Mouse (Mus musculus) hindlimb bud, embryonic 11.5 days (tissue): Measurements from ENCODE around the gene Bves.
"Not testable (repeated sequence)": the region's sequence is repeated elsewhere in the genome, so short reads cannot be mapped to it uniquely, and the experiment has no call there.

Experiments
- DNase-seq: peaks from one replicate; pipeline ENCODE4 v3.0.0-alpha.2; 2012; ENCODE audit warnings: low read depth, low spot score; ENCODE audit errors: extremely low spot score

Bves gene

DNA sequence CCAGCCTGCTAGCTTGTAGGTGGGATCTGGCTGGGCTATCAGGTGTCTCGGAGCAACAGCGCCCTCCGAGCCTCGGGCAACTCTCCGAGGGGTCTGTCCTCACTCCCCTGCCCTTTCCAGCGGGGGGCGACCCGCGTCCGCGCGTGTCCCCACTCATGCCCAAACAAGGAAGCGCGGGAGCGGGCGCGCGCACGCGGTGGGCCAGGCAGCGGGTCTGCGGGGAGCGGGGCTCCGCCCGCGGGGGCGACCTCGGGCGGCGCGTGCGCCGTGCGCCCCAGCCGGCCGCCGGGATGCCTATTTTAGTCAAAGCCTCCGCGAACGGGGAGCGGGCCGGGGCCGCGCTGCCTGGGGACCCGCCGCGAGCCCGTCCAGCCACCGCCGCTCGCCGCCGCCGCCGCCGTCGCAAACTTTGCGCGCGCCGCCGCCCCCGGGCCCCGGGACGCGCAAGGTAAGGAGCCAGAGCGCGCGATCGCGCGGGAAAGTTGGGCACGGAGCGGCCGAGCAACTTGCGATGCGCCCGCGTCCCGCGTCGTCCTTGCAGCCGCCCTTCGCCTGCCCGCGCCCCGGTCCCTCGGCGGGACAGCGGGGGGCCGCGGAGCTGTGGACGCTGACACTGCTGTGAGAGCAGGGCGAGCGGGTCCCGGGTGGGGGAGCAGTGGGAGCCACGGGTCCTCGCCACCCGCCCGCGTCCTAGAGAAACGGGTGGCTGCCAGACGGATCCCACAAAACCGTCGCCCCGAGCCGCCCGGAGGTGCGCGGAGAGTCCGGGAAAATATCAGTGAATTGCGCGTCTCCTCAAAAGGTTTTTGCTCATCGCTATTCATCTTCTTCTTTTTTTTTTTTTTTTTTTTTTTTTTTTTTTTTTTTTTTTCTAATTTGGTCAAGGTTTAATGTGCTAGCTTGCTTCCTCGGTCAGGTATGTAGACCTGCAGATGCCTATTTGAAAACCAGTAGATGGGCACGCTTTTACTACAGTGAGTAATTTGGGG lies at the start of gene Bves:
TSS of gene Bves (plus strand) at position 339 of the 989 bp plus-strand sequence.
- no peak for DNase-seq

- DNase-seq: no peak
Observed at GRCm38 (mm10) chr10:45288351-45288750, 47.2 kb upstream of the Bves start.

DNA sequence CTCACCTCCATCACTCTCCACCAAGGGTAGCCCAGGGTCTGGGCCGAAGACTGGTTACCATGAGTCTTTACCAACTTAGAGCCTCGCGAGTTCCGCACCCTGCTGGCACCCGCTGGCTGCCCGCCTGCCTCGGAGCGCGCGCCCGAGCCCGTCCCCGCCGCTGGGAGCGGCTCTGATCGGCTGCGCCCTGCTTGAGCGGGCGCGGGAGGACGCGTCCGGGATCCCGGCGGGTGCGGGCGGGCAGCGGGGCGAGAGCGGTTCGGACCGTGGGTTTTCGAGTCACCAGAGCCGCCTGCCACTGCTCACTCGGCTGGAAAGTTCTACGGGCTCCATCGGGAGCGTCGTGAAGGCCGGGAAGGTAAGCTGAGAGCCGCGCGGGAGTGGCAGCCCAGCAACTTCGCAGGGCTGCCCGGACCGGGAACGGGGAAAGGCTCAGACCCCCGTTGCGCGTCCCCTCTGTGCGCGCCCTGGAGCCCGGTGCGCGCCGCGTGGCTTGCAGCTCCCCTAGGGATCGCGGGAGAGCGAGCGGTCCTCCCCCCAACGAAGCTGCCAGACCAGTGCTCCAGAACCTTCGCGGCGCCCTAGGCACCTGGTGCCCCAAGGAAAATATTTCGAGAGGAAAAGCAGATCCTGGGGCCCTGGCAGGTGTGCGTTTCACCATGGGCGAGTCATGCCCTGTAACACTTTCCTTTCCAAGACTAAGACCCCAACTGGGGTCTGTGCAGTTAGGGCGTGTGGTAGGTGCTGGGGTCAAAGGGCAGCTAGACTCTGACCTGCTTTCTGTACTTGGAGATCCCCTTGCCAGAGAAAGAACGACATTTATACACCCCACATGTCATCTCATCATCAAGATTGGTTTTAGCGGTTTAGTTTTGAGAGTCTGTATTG lies 46.1 kb upstream of the Bves start:
- DNase-seq: no peak

- no peak for DNase-seq
Observed at GRCm38 (mm10) chr10:45290618-45291017, 45.0 kb upstream of the Bves start.

- not testable (repeated sequence) for DNase-seq
Observed at GRCm38 (mm10) chr10:45292159-45292558, 43.4 kb upstream of the Bves start.

DNA sequence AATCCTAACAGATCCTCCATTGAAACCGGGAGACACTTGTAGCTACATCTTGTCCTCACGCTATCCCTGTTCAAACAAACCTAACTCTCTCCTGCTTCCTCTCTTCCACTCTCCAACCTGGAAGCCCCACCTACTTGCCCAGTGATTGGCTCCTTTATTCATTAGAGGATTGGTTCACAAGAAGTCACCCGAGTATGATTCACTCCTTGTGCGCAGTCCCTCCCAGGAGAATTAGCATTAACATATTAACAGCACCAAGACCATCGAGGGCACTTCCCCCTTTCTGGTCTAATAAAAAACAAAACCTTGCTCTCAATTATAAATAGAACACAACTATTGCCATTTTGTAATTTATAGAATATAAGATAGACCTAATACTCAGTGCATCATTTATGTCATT lies 40.5 kb upstream of the Bves start:
- DNase-seq: no peak

DNA sequence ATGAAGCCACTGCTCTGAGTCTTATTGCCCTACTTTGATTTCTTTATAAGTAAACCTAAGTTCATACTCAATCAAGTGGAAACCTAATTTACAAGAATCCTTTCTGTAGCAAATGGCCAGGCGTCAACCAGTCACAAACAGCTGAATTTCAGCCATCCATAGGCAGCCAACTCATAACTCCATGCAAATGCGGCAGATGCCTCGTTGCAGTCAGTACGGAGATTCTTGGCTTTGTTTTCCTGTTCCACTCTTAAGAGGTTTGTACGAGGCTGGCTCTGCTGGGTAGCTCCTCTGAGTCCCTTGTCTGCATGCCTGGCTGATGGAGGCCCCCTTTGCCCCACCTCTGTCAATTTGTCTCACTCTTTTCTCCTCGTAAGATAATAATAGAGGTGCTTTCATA lies 37.1 kb upstream of the Bves start:
- no peak for DNase-seq

GRCm38 (mm10) chr10:45299509-45299908 lies 36.1 kb upstream of the Bves start:
- no peak for DNase-seq

GRCm38 (mm10) chr10:45303315-45304036 lies 32.1 kb upstream of the Bves start:
- no peak for DNase-seq

DNA sequence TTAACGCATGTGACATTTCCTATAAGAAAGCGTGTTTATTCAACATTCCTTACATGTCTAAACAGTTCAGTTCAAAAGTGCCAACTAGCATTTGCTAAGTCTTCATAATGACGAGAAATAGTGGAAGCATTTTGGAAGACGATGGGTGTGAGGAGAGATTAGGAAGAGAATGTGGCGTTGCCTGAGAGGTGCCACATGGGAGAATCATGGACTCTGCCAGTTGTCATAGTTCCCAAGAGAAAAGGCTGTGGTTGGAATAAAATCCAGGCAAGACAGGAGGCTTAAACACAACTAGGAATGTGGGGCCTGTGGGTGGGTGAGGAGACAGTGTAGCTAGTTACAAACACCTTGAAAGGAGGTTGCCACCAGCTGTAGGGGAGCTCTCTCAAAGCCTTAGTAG lies 30.4 kb upstream of the Bves start:
- DNase-seq: no peak

DNA sequence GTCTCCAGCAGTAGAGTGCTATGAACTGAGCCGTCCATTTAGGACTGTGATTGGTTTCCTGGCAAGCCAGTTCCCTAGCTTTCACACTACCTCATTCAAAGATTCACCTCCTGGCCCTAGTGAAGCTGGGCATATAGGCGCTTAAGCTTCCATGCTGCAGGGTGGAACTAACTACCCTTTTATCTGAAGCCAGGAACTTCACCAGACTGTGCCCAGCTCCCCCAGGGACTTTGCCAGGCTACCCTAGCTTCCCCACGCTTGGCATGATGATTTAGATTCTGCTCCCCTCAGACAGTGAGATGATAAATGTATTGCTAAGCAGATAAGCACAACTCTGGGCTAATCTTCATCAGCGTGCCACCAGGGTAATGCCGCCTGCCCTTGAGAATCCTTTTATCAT lies 24.4 kb upstream of the Bves start:
- no peak for DNase-seq

DNA sequence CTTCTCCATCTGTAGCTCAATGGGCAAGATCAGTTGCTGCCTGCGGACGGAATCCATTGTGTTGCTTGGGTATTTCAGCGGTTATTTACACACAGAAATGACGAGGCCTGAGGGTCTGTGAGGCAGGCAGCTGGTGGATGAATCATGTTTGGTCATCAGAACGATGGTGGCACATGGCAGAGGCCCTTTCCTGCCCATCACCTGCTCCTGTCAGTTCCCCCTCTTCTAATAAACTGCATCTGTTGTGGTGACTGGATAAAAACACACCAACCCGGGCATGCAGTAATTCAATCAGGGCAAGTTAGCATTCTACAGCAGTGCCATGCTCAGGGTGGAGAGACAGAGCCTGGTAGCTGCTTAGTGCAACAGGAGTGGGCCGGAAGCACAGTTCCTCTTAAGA lies 23.9 kb upstream of the Bves start:
- no peak for DNase-seq

GRCm38 (mm10) chr10:45314865-45315264 lies 20.7 kb upstream of the Bves start:
- DNase-seq: no peak

- no peak for DNase-seq
Observed at GRCm38 (mm10) chr10:45318922-45319321, 16.6 kb upstream of the Bves start.

DNA sequence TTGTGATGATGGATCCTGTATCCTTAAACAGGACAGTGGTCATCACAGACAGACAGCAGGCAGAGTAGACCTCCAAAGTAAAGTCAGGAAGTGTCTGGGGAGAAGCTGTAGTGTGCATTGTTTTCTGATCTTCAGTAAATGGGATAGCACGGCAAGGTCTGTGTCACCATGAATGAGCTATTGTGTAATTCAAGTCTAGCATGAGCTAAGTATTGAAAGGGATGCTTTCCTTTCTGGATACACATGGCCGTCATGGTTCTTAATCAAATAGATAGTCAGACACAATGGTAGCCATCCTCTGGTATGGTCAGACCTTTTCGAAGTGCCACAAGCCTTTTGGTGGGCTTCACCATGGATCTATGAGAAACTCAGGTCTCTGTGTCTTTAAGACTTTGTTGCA lies 15.3 kb upstream of the Bves start:
- no peak for DNase-seq

DNA sequence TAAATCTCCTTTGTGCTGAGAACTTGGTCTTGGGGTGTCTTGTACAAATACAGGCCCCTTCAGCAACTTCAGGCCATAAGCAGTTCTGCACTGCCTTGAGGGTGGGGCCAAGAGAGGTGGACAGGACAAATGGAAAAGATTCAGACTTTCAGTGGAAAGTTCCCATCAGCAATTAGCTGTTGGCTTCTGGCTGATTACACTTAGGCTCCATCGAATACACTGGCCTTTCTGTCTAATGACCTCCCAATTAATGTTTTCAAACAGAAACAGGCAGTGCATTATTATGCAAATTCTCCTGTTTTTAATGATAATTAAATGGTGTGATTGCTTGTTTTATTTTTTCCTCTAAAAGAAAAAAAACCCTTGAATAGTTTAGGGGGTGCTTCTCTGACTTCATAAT lies 11.4 kb upstream of the Bves start:
- no peak for DNase-seq

DNA sequence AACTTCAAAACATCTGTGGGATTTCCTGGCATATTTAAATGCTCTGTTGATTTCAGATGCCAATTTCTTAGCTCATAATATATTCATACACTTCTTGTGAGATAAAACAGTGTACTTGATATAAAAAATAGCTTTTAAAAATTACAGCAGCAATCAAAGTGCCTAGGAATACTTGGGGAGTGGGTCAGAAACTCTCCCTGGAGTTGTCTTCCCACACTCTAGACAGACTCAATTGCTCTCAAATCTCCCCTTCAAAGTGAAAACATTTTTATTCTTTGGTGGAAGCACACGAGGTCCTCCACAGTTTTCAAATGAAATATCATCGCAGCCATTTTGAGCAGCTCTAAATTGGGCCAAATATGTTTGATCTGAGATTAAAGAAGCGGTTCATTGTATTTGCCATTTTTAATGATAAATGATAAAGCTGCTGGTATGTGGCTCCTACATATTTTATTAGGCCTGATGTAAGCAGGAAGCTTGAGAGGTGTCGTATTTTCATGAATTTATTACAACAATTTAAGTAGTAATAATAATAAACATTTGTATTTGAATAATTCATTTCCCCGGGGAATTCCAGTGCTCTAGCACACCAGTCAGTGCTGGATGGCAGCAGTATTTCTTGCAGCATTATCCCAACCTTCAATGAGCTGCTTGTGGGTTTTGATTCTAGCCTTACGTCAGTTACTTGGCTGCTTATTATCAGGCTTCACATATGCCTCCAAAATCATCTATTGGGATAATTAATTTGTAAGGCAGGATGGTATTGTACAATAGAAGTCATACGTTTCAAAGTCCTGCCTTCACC lies 7.2 kb upstream of the Bves start:
- DNase-seq: no peak

DNA sequence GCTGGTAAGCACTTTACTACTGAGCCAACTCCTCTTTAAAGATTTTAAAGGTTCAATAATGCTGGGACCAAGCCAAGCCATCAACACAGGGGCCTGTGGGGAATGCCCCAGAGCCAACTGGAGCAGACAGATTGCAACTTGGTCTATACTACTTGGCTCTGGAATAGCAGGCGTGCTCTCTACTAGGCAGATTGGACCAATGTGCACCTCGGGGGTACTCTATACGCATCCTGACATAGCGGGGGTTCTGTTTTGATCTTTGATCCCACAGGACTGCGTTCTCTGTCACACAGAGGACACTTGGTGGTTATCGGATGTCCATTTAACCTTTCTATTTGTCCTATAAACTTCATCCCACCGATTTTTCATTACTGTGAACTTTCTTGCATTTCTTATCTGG lies 647 bp upstream of the Bves start:
- peak; percentile 22 for DNase-seq

- no peak for DNase-seq
Observed at GRCm38 (mm10) chr10:45339106-45339505, 3.5 kb downstream of the Bves start.

DNA sequence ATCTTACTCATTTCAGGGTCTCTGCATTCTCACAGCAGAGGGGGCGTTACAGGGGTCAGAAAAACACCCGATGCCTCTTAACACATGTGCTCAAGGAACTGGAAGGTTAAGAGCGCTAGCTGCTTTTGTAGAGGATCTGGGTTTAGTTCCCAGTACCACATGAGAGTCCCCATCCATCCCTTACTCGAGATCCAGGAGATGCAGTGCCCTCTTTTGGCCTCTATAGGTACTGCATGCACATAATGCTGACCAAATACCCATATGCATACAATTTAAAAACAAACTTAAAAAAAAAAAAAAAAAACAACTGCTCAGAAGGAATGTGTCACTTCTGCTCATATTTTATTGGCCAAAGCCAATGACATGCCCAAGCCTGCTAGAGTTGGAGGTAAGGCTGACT lies 8.8 kb downstream of the Bves start:
- no peak for DNase-seq
